In genomic region chr8:86453697-86454480, GRCm38 (mm10) we compare ENCODE assay signal across 20 mouse cellular contexts.
DNase-seq lines count a peak whose midpoint lies in the region; ATAC-seq and TF ChIP-seq lines count a peak whose summit lies in the region.
"Had no signal": no experiment of that assay in that cellular context is flagged by ENCODE, and none has a peak within 500 bp of the region (broad histone marks: within the 10 kb centered on the region; RNA-seq: fewer than 3 reads in every experiment).

No protein-coding gene starts in this region.

- H3K4me2 ChIP-seq in hindbrain, embryonic 15.5 days, result no peak overlapping the region
- H3K4me2 ChIP-seq in kidney, postnatal 0 days (ENCODE audit: low read length), result no peak overlapping the region
- H3K4me2 ChIP-seq in intestine, embryonic 16.5 days (ENCODE audit: low read depth, low read length), result no peak overlapping the region
- H3K4me2 ChIP-seq: embryonic facial prominence, embryonic 12.5 days; forebrain, embryonic 13.5 days had no signal

- 85% methylated on average over 11 of the region's 11 CpGs for WGBS in hindbrain, embryonic 15.5 days
- WGBS in hindbrain, embryonic 10.5 days, result 81% methylated on average over 11 of the region's 11 CpGs
- 33% methylated on average over 11 of the region's 11 CpGs for WGBS in kidney, postnatal 0 days
- WGBS in intestine, embryonic 16.5 days, result 51% methylated on average over 11 of the region's 11 CpGs

- H3K27ac ChIP-seq in hindbrain, embryonic 15.5 days (replicated peaks), result 0 out of 2 replicates have a peak overlapping the region, but pooled peaks have one; percentile 45
- no peak overlapping the region for H3K27ac ChIP-seq in hindbrain, embryonic 10.5 days
- H3K27ac ChIP-seq in kidney, postnatal 0 days, result no peak overlapping the region
- no peak overlapping the region for H3K27ac ChIP-seq in intestine, embryonic 16.5 days (ENCODE audit: low read length)
- H3K27ac ChIP-seq: embryonic facial prominence, embryonic 12.5 days; forebrain, embryonic 13.5 days had no signal

- TF ChIP-seq CTCF in kidney, postnatal 0 days (IDR thresholded peaks at IDR 0.05; ENCODE audit: low read depth), result no peak

- peaks cover 10% of the 10 kb centered on the region for H3K4me1 ChIP-seq in hindbrain, embryonic 15.5 days (replicated peaks)
- no peaks in the 10 kb centered on the region for H3K4me1 ChIP-seq in hindbrain, embryonic 10.5 days (replicated peaks)
- H3K4me1 ChIP-seq in kidney, postnatal 0 days (replicated peaks; ENCODE audit: insufficient read depth, low read length), result no peaks in the 10 kb centered on the region
- 0 out of 2 replicates have a peak, but pooled peaks cover 3% of the 10 kb centered on the region for H3K4me1 ChIP-seq in intestine, embryonic 16.5 days (ENCODE audit: control insufficient read depth, insufficient read depth, low read length)
- H3K4me1 ChIP-seq: embryonic facial prominence, embryonic 12.5 days; forebrain, embryonic 13.5 days had no signal

- H3K4me3 ChIP-seq in hindbrain, embryonic 15.5 days, result no peak overlapping the region
- no peak overlapping the region for H3K4me3 ChIP-seq in hindbrain, embryonic 10.5 days
- H3K4me3 ChIP-seq in kidney, postnatal 0 days (replicated peaks; ENCODE audit: low read depth, low read length), result no peak overlapping the region
- no peak overlapping the region for H3K4me3 ChIP-seq in intestine, embryonic 16.5 days (ENCODE audit: low read length)
- H3K4me3 ChIP-seq: embryonic facial prominence, embryonic 12.5 days; forebrain, embryonic 13.5 days had no signal

- no peak for DNase-seq in hindbrain, embryonic 10.5 days (ENCODE audit: low spot score)
- DNase-seq in kidney, postnatal 0 days (ENCODE audit: low spot score), result peak; percentile 21
- DNase-seq in kidney, postnatal 36 days, result no peak
- peak; percentile 11 for DNase-seq in ovary, adult 18-20 months (ENCODE audit: low spot score)
- no peak for DNase-seq in ovary, postnatal 36 days (ENCODE audit: low spot score)
- no peak for DNase-seq in thymus, postnatal 4 days
- DNase-seq: adrenal gland, adult 2 months; adrenal gland, postnatal 25 days; cerebellum, adult 2 months; cerebellum, postnatal 14 days; embryo, embryonic 11 days; gastrocnemius, postnatal 36 days; heart, adult 11 months; heart, postnatal 10 days; heart, postnatal 4 days; kidney, adult 18-20 months had no signal

- no peak for ATAC-seq in hindbrain, embryonic 15.5 days (ENCODE audit: low FRiP score, low read depth)
- ATAC-seq in kidney, postnatal 0 days (replicated peaks; ENCODE audit: low FRiP score, low read depth), result no peak
- ATAC-seq in intestine, embryonic 16.5 days, result peak; percentile 87
- ATAC-seq: forebrain, embryonic 13.5 days had no signal

- no peaks in the 10 kb centered on the region for H3K9me3 ChIP-seq in hindbrain, embryonic 15.5 days
- H3K9me3 ChIP-seq in hindbrain, embryonic 10.5 days, result no peaks in the 10 kb centered on the region
- no peaks in the 10 kb centered on the region for H3K9me3 ChIP-seq in kidney, postnatal 0 days (replicated peaks; ENCODE audit: low read length)
- no peaks in the 10 kb centered on the region for H3K9me3 ChIP-seq in intestine, embryonic 16.5 days (ENCODE audit: control insufficient read depth, low read length)
- H3K9me3 ChIP-seq: embryonic facial prominence, embryonic 12.5 days; forebrain, embryonic 13.5 days had no signal

- H3K27me3 ChIP-seq in hindbrain, embryonic 15.5 days, result no peaks in the 10 kb centered on the region
- no peaks in the 10 kb centered on the region for H3K27me3 ChIP-seq in hindbrain, embryonic 10.5 days (ENCODE audit: insufficient read depth, poor library complexity, severe bottlenecking)
- H3K27me3 ChIP-seq in kidney, postnatal 0 days (ENCODE audit: insufficient read depth, low read length), result no peaks in the 10 kb centered on the region
- no peaks in the 10 kb centered on the region for H3K27me3 ChIP-seq in intestine, embryonic 16.5 days (replicated peaks; ENCODE audit: control insufficient read depth, insufficient read depth, low read length)
- H3K27me3 ChIP-seq: embryonic facial prominence, embryonic 12.5 days; forebrain, embryonic 13.5 days had no signal

- H3K36me3 ChIP-seq in hindbrain, embryonic 15.5 days, result no peaks in the 10 kb centered on the region
- no peaks in the 10 kb centered on the region for H3K36me3 ChIP-seq in hindbrain, embryonic 10.5 days
- H3K36me3 ChIP-seq in kidney, postnatal 0 days (ENCODE audit: insufficient read depth, low read length), result no peaks in the 10 kb centered on the region
- no peaks in the 10 kb centered on the region for H3K36me3 ChIP-seq in intestine, embryonic 16.5 days (ENCODE audit: control insufficient read depth, insufficient read depth, low read length)
- H3K36me3 ChIP-seq: embryonic facial prominence, embryonic 12.5 days had no signal

- H3K9ac ChIP-seq in hindbrain, embryonic 15.5 days, result no peak overlapping the region
- H3K9ac ChIP-seq in kidney, postnatal 0 days (ENCODE audit: low read depth, low read length), result no peak overlapping the region
- no peak overlapping the region for H3K9ac ChIP-seq in intestine, embryonic 16.5 days (ENCODE audit: low read depth, low read length)
- H3K9ac ChIP-seq: embryonic facial prominence, embryonic 12.5 days; forebrain, embryonic 13.5 days had no signal

Comparison
In these comparisons a context has a peak if more than half of its experiments do, and no peak if none do; other contexts are left out.
1. DNase-seq: peak in kidney, postnatal 0 days (single experiment) and ovary, adult 18-20 months (single experiment); none in hindbrain, embryonic 10.5 days (single experiment), kidney, postnatal 36 days (0 of 2), ovary, postnatal 36 days (single experiment) and thymus, postnatal 4 days (single experiment).